Mouse (Mus musculus) lung, postnatal 0 days (tissue): ENCODE measurements around the gene Prss32.

ENCODE experiments used
- CTCF ChIP-seq: IDR thresholded peaks from 2 replicates; pipeline ENCODE4 v1.5.1; 2016; ENCODE audit warnings: antibody characterized with exemption, mild to moderate bottlenecking
- EP300 ChIP-seq: IDR thresholded peaks from 2 replicates; pipeline ENCODE4 v1.6.1; 2016; ENCODE audit warnings: antibody characterized with exemption, mild to moderate bottlenecking, control low read depth

GRCm38 (mm10) chr17:23797316-23797715, 46.3 kb upstream of the Prss32 start:
- TF ChIP-seq CTCF, result no peak
- no peak for TF ChIP-seq EP300
